Comparison of ENCODE assay signal across 11 mouse cellular contexts in genomic region chr1:53845854-53846253, GRCm38 (mm10).
DNase-seq lines count a peak whose midpoint lies in the region; TF ChIP-seq lines count a peak whose summit lies in the region.
"Had no signal": no experiment of that assay in that cellular context is flagged by ENCODE, and none has a peak within 500 bp of the region (broad histone marks: within the 10 kb centered on the region; RNA-seq: fewer than 3 reads in every experiment).

No protein-coding gene starts in this region.

- H3K36me3 ChIP-seq in thymus, adult 2 months (ENCODE audit: control insufficient read depth, insufficient read depth, low read length), result no peaks in the 10 kb centered on the region

- intact Hi-C loops in heart, postnatal 25 days (cut with DNase I), result no loop called here

- no peak overlapping the region for H3K27ac ChIP-seq in thymus, adult 2 months (ENCODE audit: control insufficient read depth, insufficient read depth, low read length)
- H3K27ac ChIP-seq: macrophage had no signal

- no peak for TF ChIP-seq CTCF in thymus, adult 2 months (IDR thresholded peaks at IDR 0.05; ENCODE audit: borderline replicate concordance, control insufficient read depth, extremely low read depth, insufficient read depth, low read length, poor library complexity)

- WGBS in large intestine, adult 2 months, result 19% methylated on average over 8 of the region's 8 CpGs
- 41% methylated on average over 8 of the region's 8 CpGs for WGBS in thymus, adult 2 months

- H3K4me3 ChIP-seq in thymus, adult 2 months (ENCODE audit: control insufficient read depth, insufficient read depth, low read length), result no peak overlapping the region

- DNase-seq in heart, adult 11 months, result peak; percentile 94
- DNase-seq in heart, postnatal 25 days (ENCODE audit: low spot score), result no peak
- peak; percentile 37 for DNase-seq in urinary bladder, postnatal 14 days (ENCODE audit: low spot score)
- no peak for DNase-seq in urinary bladder, adult 2 months (ENCODE audit: low spot score)
- DNase-seq in large intestine, adult 2 months (ENCODE audit: low read depth, low spot score), result peak; percentile 96
- no peak for DNase-seq in thymus, adult 2 months
- no peak for DNase-seq in spleen, adult 18-20 months
- no peak for DNase-seq in ovary, postnatal 10 days (ENCODE audit: low spot score)
- DNase-seq: embryo, embryonic 11 days; kidney, adult 11 months had no signal

- no peaks in the 10 kb centered on the region for H3K27me3 ChIP-seq in thymus, adult 2 months (ENCODE audit: control insufficient read depth, insufficient read depth, low read length)

- H3K4me1 ChIP-seq in thymus, adult 2 months (replicated peaks; ENCODE audit: control insufficient read depth, insufficient read depth, low read length), result peaks cover 16% of the 10 kb centered on the region

- TF ChIP-seq POLR2A in thymus, adult 2 months (IDR thresholded peaks at IDR 0.05; ENCODE audit: control insufficient read depth, extremely low read depth, insufficient read depth, low read length, poor library complexity), result no peak

Comparison
In these comparisons a context has a peak if more than half of its experiments do, and no peak if none do; other contexts are left out.
1. DNase-seq: peak in heart, adult 11 months (single experiment), urinary bladder, postnatal 14 days (single experiment) and large intestine, adult 2 months (single experiment); none in heart, postnatal 25 days (single experiment), urinary bladder, adult 2 months (single experiment), thymus, adult 2 months (single experiment), spleen, adult 18-20 months (0 of 2) and ovary, postnatal 10 days (single experiment).